Mouse (Mus musculus): ENCODE measurements around the gene Abcb6. TPM values are rescaled to one million over a fixed set of nuclear protein-coding genes. Genes with fewer than 3 reads are reported as not detected.

Gene Abcb6
- total RNA-seq, 2 experiments from 2014 or later = 22.8 to 24.7 TPM

DNA sequence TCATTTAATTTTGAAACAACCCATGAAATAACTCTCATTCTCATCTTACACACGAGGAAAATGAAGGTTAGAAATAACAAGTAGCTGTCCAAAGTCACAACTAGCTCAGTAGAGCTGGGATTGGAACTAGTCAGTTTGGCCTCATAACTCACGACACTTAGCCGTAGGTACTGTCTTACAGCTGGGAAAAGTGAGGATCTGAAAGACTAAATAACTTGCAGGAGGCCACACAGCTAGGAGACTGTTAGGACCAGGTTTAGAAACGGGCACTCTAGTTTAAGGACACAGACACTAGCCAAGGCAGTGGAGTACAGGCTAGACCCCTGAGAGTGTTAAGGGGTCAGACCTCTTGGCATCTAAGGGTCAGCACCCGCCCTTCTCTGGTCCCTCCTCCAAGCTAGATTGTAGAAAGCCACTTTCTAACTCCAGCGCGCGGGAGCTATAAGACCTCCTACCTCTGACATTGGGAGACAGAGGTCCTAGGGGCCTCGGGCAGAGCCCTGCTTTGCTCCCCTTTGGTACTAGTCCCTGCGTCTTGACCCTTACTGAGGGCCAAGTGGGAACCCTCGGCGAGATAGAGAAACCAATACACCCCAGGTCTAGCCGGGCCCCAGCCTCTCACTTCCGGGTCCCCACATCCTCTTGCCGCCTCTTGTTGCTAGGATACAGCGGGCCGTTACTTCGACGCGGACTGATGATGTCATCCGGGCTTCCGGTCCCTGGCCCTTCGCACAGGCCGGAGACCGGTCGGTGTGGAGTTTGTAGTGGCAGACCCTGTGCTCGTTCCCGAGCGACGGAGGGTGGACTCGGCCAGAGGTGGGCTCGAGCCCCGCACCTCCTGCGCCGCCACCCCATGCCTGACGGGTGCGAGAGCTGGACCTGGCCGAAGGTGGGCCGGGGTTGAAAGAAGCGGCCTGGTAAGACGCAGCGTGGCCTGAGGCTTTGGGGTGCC is 30.2 kb upstream of the Abcb6 start, which contains the start of the genes Glb1l and Stk16:
Gene Glb1l (minus strand): TSS at position 678 of the 952 bp plus-strand sequence.
Gene Stk16 (plus strand): TSS at position 703 of the 952 bp plus-strand sequence.
- DNase-seq (ENCODE audit: low spot score in 2 of 2) = peak; percentile 97
- intact Hi-C loops (cut with DNase I) = no loop called here

DNA sequence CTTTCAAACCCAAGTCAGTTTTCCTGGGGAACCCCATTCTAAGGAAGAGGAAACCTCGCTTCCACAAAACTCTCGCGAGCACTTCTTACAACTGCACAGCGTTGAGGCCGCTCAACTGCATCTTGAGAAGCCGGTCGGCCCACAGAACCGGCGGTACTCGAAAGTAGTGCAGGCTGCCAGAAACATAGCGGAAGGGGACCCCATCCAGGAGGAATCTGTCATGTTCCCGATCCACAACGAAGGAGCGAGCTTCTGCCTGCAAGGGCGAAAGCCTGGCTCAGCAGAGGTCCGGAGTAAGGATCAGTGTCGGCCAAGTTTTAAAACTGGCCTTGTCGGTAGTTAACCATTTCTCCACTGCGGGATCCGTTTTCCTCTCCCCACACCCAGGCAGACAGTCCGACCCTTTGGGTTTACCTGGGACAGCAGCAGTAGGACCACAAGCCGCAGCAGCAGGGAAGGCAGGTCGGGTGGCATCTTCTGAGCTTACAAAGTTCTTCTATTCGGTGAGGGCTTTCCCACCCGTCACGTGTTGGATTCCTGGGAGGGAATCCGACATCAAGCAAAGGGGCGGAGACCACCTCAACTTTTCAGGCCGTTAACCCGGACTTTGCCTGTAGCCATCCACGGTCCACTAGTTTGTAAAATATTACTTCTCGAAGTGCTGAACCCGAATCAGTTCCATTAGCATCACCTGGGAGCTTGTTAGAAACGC is 28.9 kb upstream of the Abcb6 start:
- no peak for DNase-seq (ENCODE audit: low spot score in 2 of 2)
- intact Hi-C loops (cut with DNase I) = no loop called here

DNA sequence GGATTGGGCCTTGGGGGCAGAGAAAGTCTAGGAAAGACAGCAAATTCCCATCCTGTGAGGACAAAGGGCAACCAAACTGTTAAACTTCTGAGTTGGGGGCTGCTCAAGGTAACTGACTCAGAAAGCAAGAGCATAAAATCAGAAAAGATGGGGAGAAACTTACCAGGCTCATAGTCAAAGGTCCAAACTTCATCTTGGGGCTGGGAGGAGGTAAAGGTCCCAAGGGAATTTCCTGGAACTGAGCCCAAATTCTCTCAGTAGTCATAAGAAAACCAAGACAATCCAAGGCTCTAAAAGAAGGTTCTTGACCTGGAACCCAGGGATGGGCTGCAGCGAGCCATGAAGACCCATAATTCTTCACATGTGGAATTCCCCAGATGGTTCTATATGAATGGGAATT is 21.0 kb upstream of the Abcb6 start:
- intact Hi-C loops (cut with DNase I) = no loop called here
- DNase-seq (ENCODE audit: low spot score in 2 of 2) = no peak

DNA sequence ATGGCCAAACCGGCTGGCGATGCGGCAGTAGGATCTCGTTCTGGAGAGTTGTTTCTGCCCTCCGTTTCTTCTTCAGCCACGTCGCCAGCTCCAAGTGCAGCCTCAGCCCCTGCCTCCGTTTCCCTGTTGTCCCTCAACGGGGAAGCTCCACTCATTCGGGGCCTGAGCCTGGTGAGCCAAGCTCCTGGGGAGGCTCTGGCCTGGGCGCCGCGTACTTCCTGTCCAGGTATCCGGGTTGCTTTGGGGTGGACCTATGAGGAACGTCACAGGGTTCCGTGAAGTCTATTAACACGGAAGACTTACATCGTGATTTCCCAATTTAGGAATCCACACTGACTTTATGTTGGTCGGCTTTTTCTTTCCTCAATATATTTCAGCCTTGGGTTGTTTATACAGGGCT is 12.3 kb upstream of the Abcb6 start:
- no peak for DNase-seq (ENCODE audit: low spot score in 2 of 2)

DNA sequence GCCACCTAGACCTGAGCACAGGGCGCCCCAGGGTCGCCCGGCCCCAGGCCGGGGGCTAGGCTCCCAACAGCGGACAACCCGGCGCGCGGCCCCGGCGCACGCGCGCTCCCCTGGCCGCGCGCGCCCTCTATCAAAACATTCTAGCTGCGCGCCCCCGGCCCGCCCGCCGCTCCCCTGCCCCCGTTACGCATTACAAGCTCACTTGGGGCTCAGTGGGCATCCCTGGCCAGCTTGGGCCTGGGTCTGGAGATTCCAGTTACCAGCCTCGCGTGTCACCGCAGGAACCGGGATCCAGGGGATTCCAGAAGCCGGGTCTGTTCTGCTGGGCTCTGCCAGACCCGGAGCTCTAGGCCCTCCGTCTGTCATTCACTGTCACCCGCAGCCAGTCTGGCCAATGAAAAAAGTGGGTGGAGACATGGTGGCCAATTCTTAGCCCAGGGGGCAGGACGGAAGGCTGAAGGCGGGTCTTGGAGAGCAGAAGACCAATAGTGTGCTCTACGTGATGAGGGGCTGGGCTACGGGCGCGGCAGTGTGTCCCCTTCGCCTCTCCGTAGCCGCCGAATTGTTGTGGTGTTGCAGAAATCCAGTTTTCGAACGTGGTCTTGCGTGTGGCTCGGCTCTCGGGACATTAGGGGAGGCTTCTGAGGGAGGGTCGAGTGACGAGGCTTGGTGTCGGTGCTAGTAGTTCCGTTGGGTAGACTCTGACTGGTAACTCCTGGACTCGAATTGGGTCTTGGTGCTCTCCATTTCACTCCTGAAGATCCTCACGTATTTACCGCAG is 11.6 kb upstream of the Abcb6 start, which contains the start of the genes Ankzf1 and Atg9a:
Gene Ankzf1 (plus strand): TSS at position 530 of the 781 bp plus-strand sequence.
Gene Atg9a (minus strand): TSS at position 575 of the 781 bp plus-strand sequence.
- intact Hi-C loops (cut with DNase I) = no loop called here

More for the DNA sequence above, 12.3 kb upstream of the Abcb6 start:
- intact Hi-C loops (cut with DNase I) = no loop called here

DNA sequence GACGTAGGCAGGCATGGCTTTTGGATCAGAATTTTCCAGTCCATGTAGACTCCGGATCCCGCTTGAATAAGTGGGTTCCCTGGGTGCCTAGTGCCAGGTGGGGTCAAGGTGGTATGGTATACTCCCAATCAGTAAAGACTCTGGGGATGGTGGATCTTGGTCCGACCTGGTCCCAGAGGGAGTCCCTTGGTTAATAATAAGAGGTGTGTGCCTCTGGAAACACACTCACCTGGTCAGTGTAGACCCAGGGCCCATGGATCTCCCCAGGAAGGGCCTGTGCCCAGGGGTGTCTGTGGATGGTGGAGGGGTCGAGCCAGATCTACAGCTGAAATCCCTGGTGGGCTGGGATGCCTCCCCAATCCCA is 11.0 kb upstream of the Abcb6 start:
- intact Hi-C loops (cut with DNase I) = no loop called here

More for the DNA sequence above, 11.6 kb upstream of the Abcb6 start, which contains the start of the genes Ankzf1 and Atg9a:
- peak; percentile 92 to 95 for DNase-seq (ENCODE audit: low spot score in 2 of 2)

DNA sequence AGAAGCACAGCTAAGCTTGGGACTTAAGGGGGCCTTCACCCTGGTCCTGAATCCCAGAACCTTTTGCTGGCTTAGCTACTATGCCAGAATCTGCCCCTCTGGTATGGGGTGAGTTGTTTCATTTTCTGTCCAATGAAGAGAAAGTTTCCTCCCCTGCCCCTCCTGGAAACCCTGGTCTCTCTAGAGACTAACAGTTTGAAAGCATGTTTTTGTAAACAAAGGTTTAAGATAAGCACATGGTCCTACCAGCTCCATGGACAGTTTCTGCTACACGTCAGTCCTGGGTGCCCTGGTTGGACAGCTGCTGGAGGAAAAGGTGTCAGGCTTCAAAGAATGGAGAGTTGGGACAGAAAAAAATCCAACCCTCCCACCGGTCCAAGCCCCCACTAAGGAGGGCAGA is 10.4 kb upstream of the Abcb6 start:
- no peak for DNase-seq (ENCODE audit: low spot score in 2 of 2)
- intact Hi-C loops (cut with DNase I) = no loop called here

More for the DNA sequence above, 11.0 kb upstream of the Abcb6 start:
- no peak for DNase-seq (ENCODE audit: low spot score in 2 of 2)

DNA sequence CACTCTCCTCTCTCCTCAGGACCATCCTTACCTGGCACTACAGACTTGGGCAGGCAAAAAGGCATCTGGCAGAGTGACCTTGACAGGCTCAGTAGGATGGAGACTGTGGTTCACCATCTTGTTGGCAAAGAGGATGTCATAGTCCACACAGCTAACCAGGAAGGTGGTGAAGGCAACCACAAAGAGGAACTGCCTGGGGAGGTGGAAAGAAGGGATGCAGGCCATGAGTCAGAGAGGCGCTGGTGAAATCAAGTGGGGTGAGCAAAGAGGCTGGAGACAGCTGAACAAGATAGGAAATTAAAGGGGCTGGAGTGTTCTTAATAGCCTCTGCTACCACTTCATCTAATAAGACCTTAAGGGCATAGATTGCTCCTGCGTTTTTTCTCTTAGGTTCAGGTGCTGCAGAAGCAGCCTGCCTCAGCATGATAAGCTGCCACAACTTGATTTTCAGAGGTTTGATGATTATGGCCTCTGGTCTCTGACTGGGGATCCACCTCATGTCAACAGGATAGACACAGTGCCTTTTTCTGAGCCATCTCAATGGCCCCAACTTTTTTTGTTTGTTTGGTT is 7.8 kb upstream of the Abcb6 start:
- intact Hi-C loops (cut with DNase I) = no loop called here
- DNase-seq (ENCODE audit: low spot score in 2 of 2) = no peak

DNA sequence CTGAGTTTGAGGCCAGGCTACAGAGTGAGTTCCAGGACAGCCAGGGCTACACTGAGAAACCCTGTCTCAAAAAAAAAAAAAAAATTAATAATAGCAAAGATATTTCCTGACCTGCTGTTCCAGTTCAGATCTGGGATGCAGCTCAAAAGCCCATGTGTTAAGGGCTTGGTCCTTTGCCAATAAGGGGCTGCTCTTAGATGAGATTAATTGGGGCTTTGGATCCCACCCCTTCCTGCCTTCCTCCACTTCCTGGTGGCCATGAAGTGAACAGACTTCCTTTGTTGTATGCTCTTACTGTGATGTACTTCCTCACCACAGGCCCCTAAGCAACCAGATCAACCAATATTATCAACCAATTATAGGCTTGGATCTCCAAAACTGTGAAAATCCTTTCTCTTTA is 6.9 kb upstream of the Abcb6 start:
- intact Hi-C loops (cut with DNase I) = no loop called here

DNA sequence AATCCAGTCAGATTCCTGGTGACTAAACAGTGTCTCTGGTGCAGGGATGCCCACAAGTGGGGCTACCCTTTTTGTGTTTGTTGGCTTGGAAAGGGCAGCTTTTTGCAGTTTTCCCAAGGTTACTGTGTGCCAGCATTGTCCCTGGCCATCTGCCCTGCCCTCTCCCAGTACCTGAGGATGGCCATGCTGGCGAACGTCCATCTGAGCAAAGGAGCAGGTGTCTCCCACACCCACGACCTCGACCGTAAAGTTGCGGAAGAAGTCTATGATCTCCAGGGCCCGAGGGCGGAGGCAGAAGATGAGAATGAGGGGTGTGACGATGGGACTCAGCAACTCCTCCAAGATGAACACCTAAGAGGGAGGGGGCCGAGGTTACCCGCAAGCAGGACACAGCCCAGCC is 5.3 kb upstream of the Abcb6 start:
- no peak for DNase-seq (ENCODE audit: low spot score in 2 of 2)
- intact Hi-C loops (cut with DNase I) = no loop called here

More for the DNA sequence above, 6.9 kb upstream of the Abcb6 start:
- DNase-seq (ENCODE audit: low spot score in 2 of 2) = no peak

DNA sequence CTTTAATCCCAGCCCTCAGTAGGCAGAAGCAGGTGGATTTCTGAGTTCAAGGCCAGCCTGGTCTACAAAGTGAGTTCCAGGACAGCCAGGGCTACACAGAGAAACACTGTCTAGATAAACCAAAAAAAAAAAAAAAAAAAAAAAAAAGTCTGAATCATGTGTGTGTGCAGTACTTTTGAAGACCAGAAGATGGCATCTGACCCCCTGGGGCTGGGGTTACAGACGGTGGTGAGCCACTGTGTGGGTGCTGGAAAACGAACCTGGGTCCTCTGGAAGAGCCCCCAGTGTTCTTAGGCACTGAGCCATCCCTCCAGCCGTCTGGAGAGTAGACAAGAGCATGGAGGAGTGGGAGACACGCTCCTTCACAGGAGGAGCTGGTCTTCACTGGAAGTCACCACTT is 2.0 kb upstream of the Abcb6 start:
- intact Hi-C loops (cut with DNase I) = no loop called here
- DNase-seq (ENCODE audit: low spot score in 2 of 2) = no peak

DNA sequence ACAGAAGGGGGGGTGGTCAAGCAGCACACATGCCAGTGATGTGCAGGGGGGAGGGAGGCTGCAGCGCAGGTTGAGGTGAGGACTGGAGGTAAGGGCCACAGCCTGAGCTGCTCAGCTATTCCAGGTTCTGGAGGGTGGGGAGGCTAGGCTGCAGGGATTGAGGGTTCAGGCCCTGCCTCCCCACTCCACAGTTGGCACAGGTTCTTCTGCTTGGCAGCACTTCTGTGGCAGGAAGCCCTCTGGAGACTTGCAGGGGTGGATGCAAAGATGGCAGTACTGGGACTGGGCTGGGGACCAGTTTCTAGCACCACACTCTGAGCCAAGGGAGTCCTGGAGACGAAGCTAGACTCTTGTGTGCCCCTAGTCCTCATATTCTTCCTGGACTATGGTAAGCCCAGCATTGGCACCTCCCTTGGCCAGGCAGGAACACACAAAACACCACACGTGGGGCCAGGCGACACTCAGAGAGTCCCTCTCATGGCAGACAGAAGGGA is 1.2 kb upstream of the Abcb6 start:
- intact Hi-C loops (cut with DNase I) = no loop called here
- DNase-seq (ENCODE audit: low spot score in 2 of 2) = no peak

DNA sequence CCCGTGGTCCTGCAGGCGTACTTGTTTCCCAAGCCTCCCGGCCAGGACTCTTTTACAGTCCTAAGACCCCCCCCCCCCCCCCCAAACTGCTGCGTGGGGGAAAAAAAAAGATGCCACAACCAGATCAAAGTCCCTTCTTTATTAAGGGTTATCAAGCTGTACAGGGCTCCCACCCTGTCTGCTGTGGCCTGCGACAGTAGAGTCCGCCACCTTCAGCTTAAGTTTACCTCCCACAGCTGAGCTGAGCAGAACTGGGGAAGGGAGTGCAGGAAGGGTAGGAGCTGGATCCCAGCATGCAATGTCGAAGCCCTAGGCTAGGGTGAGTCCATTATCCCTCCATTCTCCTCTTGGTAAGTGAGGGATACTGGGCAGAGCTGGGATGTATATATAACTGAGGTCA is 549 bp upstream of the Abcb6 start:
- intact Hi-C loops (cut with DNase I) = no loop called here
- no peak for DNase-seq (ENCODE audit: low spot score in 2 of 2)

DNA sequence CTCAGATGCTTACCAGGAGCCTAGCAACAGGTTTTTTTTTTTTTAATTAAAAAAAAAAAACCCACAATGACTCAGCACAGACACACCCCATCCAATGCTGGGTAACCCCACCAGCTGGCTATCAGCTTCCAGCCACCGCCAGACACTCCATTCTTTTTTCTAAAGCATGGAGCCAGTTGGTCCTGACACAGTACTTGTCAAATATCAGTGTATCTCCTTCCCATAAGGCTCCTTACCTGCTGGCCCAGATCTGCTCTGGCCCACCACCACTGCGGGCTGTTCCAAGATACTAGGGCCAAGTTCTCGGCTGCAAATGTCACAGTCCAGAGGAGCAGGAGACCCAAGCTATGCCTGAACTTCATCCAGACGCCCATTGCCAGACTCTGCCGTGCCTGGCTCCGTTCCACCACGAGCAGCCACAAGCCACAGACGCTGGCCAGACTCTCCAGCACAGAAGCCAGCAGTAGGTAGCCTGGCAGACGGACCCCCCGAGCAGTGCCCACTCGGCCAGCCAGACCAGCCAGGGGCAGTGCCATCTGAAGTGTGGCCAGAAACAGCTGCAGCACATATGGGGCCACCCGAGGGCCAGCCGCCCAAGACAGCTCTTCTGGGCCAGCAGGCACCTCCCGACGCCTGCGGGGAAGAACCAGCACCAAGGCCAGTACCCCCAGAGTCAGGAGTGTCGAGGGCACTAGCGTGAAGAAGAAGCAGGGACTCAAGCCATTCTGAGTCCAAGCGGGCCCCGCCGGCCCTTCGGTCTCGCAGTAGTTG is 673 bp downstream of the Abcb6 start:
- peak; percentile 34 to 40 for DNase-seq (ENCODE audit: low spot score in 2 of 2)
- intact Hi-C loops (cut with DNase I) = no loop called here

DNA sequence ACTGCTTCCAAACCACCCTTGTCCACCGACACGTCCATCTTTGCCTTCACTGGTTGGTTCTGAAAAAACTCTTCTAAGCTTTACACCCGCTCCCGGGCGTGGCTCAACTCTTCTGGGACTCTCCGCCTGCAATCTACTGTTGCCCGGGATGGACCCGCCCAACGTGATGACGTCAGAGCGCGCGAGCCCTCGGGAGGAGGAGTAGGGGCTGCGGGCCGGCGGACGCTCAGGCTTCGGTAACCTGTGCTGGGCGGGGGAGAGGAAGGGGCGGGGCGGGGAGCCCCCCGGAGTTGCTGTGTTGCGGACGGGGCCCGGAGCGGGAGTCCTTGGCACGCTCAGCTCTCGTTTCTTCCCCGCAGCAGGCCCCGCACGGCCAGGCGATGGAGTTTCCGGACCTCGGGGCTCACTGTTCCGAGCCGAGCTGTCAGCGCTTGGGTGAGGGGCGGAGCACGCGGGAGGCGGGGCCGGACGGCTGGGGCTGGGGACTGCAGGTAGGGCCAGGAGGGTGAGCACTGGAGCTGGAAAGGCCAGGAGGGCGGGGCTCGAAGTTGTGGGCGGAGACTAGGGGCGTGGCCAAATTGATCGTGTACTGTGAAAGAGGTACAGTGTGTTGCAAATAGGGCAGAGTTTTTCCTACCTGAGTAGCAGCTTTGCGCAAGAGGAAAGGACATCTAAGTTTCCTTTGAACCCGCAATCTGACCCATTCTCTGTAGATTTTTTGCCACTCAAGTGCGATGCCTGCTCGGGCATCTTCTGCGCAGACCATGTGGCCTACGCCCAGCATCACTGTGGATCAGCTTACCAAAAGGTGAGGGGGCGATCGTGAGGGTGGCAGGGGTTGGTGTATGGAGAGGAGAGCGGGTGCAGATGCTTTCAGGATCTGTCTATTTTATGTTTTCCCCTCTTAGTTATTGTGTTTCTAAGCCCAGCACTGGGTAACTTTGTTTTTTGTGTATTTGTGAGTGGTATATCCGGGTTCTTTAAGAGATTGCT is 11.4 kb downstream of the Abcb6 start, which contains the start of gene Zfand2b:
Gene Zfand2b (plus strand): TSS at position 175 of the 993 bp plus-strand sequence.
- intact Hi-C loops (cut with DNase I) = loop anchor here (2.0 kb wide), 1 partner anchor 26 kb away; the partner anchor contains the start of genes Cnppd1 and Retreg2
- DNase-seq (ENCODE audit: low spot score in 2 of 2) = peak; percentile 94 to 95

DNA sequence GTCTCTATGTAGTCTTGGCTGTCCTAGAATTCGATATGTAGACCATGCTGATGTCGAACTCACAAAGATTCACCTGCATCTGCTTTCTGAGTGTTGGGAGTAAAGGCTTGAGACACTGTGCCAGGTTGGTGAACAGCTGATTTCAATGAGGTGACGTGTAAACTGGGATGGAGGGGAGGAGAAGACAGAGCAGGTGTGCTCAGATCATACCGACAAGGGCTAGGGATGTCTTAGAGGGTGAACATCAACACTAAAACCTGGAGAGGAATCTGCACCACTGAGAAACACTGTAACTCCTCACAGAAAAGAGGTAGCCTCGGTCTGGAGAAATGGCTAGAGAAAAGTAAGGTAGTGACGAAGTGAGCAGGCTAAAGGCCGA is 12.1 kb downstream of the Abcb6 start:
- no peak for DNase-seq (ENCODE audit: low spot score in 2 of 2)
- intact Hi-C loops (cut with DNase I) = loop anchor here (2.0 kb wide), 1 partner anchor 25 kb away; the partner anchor contains the start of genes Cnppd1 and Retreg2

DNA sequence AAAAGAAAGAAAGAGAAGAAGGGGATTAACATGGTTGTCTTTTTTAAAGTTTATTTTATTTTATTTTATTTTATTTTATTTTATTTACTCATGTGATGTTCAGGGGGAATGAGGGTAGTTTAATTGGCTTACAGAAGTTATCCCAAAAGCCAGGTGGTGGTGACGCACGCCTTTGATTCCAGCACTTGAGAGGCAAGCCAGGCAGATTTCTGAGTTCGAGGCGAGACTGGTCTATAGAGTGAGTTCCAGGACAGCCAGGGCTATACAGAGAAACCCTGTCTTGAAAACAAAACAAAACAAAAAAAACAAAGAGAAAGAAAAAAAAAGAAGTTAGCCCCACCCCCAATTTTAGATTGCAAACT is 20.0 kb downstream of the Abcb6 start:
- no peak for DNase-seq (ENCODE audit: low spot score in 2 of 2)
- intact Hi-C loops (cut with DNase I) = no loop called here
